ENCODE assay signal across 8 mouse cellular contexts in the genomic region with DNA sequence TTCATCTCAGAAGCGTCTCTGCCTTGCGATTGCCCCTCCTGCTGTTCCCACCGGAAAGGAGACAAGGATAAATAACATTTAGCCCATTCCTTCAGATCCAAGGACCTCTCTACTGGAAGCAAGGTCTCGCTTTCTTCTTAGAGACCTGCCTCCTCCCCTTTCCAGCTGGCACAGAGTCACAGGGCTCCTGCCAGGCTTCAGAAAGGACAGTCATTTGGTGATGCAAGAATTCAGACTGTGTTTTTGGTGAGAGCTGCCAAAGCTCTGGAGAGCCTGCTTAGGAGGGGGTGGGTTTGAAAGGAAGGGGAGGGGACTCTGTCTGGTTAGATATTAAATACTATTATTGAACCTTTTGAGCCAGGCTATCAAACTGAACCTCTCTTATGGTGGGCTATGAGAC. TPM values are rescaled to one million over a fixed set of nuclear protein-coding genes. Genes with fewer than 3 reads are reported as not detected.
A peak's percentile ranks its signal among the peaks of the same experiment; 100 is the strongest.
DNase-seq lines count a peak whose midpoint lies in the region.

No protein-coding gene starts in this region.

- peak; percentile 8 to 48 for DNase-seq in frontal cortex, adult 2 months (ENCODE audit: extremely low spot score in 1 of 2, low spot score in 1 of 2)
- no peak for DNase-seq in frontal cortex, postnatal 25 days (ENCODE audit: low spot score in 2 of 2)
- peak; percentile 87 for DNase-seq in adrenal gland, postnatal 14 days
- DNase-seq in gastrocnemius, postnatal 25 days = peak; percentile 80
- DNase-seq in layer of hippocampus, postnatal 36 days = peak; percentile 19 to 49
- DNase-seq in ovary, postnatal 36 days (ENCODE audit: low spot score) = peak; percentile 65
- DNase-seq in embryo, embryonic 11 days = no peak
- no peak for DNase-seq in kidney, postnatal 4 days

RNA-seq across cellular contexts. Expression of gene Gm45716, which starts 45.1 kb away (rescaled TPM):
- 9.4 and 10.3 TPM in 2 replicates for polyA plus RNA-seq in frontal cortex, adult 2 months (2012; rRNA removed)
- 2.9 and 3.5 TPM in 2 replicates for total RNA-seq in adrenal gland, postnatal 14 days (2021)
- total RNA-seq in gastrocnemius, postnatal 25 days (2021) = 1 to 10 TPM; 1.6 to 2.9 TPM
- total RNA-seq in layer of hippocampus, postnatal 36 days (2021) = 1 to 10 TPM; 7.1 to 7.8 TPM

Comparison
In these comparisons a context has a peak if more than half of its experiments do, and no peak if none do; other contexts are left out.
1. DNase-seq: peak in frontal cortex, adult 2 months (2 of 2), adrenal gland, postnatal 14 days (single experiment), gastrocnemius, postnatal 25 days (single experiment), layer of hippocampus, postnatal 36 days (2 of 2) and ovary, postnatal 36 days (single experiment); none in frontal cortex, postnatal 25 days (0 of 2), embryo, embryonic 11 days (single experiment) and kidney, postnatal 4 days (0 of 2).